Mouse (Mus musculus) kidney, postnatal 36 days (tissue): ENCODE data around the gene Mms22l.
A peak's percentile ranks its signal among the peaks of the same experiment; 100 is the strongest.
"Not testable (repeated sequence)": the region's sequence is repeated elsewhere in the genome, so short reads cannot be mapped to it uniquely, and the experiment has no call there.

Experiments used
- DNase-seq, 2 experiments: peaks; one replicate each; pipeline ENCODE4 v3.0.0; 2021 to 2022; ENCODE audit warnings: mixed read lengths in 2 of 2

The Mms22l gene

GRCm38 (mm10) chr4:24621422-24622187, 125.4 kb downstream of the Mms22l start:
- no peak for DNase-seq

- DNase-seq: peak in 1 of 2 experiments; percentile 5
Observed at GRCm38 (mm10) chr4:24625951-24626584, 129.8 kb downstream of the Mms22l start.

- DNase-seq: no peak
Observed at GRCm38 (mm10) chr4:24626686-24627085, 130.4 kb downstream of the Mms22l start.

GRCm38 (mm10) chr4:24627871-24628270, 131.6 kb downstream of the Mms22l start:
- DNase-seq: no peak

- DNase-seq: no peak
Observed at GRCm38 (mm10) chr4:24630430-24630829, 134.2 kb downstream of the Mms22l start.

GRCm38 (mm10) chr4:24631177-24631911, 135.1 kb downstream of the Mms22l start:
- no peak for DNase-seq

GRCm38 (mm10) chr4:24642306-24642705, 146.1 kb downstream of the Mms22l start:
- DNase-seq: no peak

GRCm38 (mm10) chr4:24644735-24645134, 148.5 kb downstream of the Mms22l start:
- not testable (repeated sequence) for DNase-seq
